Mouse (Mus musculus) E14TG2a.4 (cell line): Measurements from ENCODE around the gene Csmd2.

ENCODE experiments used
- H3K27me3 ChIP-seq: 2 replicates; pipeline ENCODE4 v1.6.1; 2014; ENCODE audit warnings: low read length, control low read depth; ENCODE audit not compliant: insufficient read depth
- H3K36me3 ChIP-seq: 2 replicates; pipeline ENCODE4 v1.6.1; 2014; ENCODE audit warnings: low read length, control low read depth; ENCODE audit not compliant: insufficient read depth
- H3K4me1 ChIP-seq: replicated peaks from 2 replicates; pipeline ENCODE4 v1.6.1; 2014; ENCODE audit warnings: low read depth, low read length, control low read depth
- H3K4me3 ChIP-seq: replicated peaks from 2 replicates; pipeline ENCODE4 v1.5.1; 2014; ENCODE audit warnings: mild to moderate bottlenecking, low read length
- H3K9me3 ChIP-seq: 2 replicates; pipeline ENCODE4 v1.6.1; 2014; ENCODE audit warnings: low read length, control low read depth
- CTCF ChIP-seq: conservative IDR thresholded peaks from 2 replicates; pipeline ENCODE4 v1.5.1; 2014; ENCODE audit warnings: low read length
- NANOG ChIP-seq: IDR thresholded peaks from 2 replicates; pipeline ENCODE4 v1.6.1; 2014; ENCODE audit warnings: borderline replicate concordance, low read length, mixed read lengths
- POU5F1 ChIP-seq: IDR thresholded peaks from 2 replicates; pipeline ENCODE4 v1.6.1; 2014; ENCODE audit warnings: low read length, borderline replicate concordance

The Csmd2 gene

DNA sequence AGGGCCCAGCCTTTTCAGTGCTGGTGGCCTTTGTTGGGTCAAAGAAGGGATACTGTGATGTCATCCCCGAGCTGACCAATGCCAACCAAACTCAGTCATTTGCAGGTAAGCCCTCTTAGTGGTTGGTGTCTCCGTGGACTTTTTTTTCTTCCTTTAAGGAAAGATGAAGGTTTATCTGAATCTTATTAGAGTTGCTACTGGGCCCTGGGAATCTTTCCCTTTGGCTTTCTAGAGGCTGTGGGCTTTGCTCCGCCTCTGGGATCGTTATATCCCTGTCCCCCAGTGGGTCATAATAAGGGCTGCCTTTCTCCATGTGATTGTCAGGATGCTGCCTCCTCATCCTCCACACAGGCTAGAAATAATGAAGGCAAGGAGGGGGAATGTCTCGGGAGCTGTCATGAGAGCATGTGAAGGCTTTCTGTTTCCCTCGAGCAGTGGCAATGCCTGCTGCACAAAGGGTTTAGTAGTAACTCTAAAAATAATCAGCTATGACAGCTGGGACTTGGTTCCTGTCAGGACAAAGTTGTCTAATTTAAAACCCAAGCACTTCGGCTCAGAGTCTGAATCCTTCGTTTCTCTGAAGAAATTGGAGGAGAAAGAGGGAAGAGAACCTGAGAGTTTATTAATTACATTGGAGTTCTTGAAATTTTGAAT is 273.4 kb downstream of the Csmd2 start, which contains the start of gene Hmgb4:
Gene Hmgb4 (minus strand): TSS at position 51 of the 654 bp plus-strand sequence.
- Histone ChIP-seq H3K27me3 (peaks cover 3% of the 10 kb centered on the region; the same call in 1 of the 2 replicates), H3K4me1 (no peaks in the 10 kb centered on the region), H3K9me3 (no peaks in the 10 kb centered on the region), H3K36me3 (no peaks in the 10 kb centered on the region), H3K4me3 (no peak within 1 kb of the TSS)
- TF ChIP-seq NANOG, result no peak
- no peak for TF ChIP-seq CTCF
- TF ChIP-seq POU5F1, result no peak

DNA sequence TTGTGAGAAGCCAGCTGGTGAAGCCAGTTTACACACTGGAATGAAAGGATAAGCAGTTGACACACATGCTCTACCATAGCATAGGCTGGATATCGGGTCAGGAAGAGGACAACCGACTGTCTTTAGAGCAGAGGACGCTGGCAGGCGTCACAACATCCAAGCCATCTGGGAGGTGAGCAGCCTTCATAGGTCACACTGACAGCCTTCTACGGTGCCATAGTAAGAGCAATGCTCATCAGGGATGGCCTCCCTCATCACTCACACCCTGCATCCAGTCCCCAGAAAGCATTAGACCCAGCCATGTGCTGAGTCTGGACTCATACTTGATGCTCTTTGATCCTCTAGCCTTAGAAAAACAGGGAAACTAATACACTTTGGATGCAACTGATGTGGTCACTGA is 276.8 kb downstream of the Csmd2 start:
- TF ChIP-seq NANOG, result no peak
- TF ChIP-seq POU5F1, result no peak
- TF ChIP-seq CTCF, result no peak
- H3K9me3 ChIP-seq, result peaks cover 5% of the 10 kb centered on the region

DNA sequence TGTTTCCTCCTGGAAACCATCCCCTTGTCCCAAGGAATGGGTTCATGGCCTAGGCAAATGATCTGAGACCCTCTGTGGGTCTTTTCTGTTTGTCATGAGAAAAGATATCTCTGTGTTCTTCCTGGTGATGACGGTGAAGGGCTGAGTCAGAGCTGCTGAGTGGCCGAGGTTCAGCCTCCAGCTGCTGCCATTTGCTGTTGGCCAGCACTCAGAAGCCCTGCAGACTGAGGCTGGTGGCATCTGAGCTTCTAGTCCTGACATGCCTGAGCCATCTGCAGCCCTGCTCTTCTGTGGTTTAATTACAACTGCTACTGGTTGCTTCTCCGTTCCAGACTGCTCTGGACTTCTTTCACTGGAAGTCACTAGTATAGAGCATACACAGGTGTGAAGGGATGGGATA is 277.7 kb downstream of the Csmd2 start:
- peaks cover under 1% of the 10 kb centered on the region; the same call in 1 of the 2 replicates for H3K27me3 ChIP-seq
- no peaks in the 10 kb centered on the region for H3K4me1 ChIP-seq
- peaks cover 5% of the 10 kb centered on the region for H3K9me3 ChIP-seq
- H3K36me3 ChIP-seq, result no peaks in the 10 kb centered on the region
- no peak for TF ChIP-seq NANOG
- no peak for TF ChIP-seq POU5F1
- no peak for TF ChIP-seq CTCF
- H3K4me3 ChIP-seq, result no peak overlapping the region

More for the DNA sequence above, 276.8 kb downstream of the Csmd2 start:
- no peaks in the 10 kb centered on the region for H3K36me3 ChIP-seq
- no peak overlapping the region for H3K4me3 ChIP-seq
- no peaks in the 10 kb centered on the region for H3K4me1 ChIP-seq
- H3K27me3 ChIP-seq, result peaks cover 3% of the 10 kb centered on the region; the same call in 1 of the 2 replicates

DNA sequence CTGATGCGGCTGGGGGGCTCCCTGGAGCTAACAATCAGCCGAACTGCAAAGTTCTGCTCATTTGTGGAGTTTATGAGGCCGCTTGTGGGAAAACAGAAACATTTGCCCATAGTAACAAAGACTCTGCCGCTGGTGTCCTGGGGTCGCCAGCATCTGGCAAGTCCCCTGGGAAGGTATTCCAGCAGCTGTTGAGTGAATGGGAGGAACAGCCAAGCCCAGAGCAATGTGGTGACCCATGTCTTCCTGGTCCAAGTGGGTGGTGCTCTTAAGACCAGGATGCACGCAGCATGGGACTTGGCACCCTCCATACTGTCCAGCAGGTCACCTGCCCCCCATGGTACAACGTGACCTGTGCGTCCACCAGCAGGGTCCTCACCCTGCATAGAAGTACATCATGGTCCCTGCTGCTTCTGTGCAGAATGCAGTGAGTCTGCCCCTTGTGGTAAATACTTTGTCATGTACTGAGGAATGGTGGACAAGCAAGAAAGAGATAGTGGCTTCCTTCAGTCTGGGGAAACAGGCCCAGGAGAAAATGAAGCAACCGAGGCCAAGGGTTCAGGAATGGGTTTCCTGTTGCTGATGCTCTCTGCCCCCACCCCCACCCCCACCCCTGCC is 281.7 kb downstream of the Csmd2 start:
- Histone ChIP-seq H3K9me3 (peaks cover 5% of the 10 kb centered on the region), H3K4me3 (no peak overlapping the region), H3K4me1 (peaks cover 15% of the 10 kb centered on the region; the same call in 1 of the 2 replicates), H3K27me3 (peaks cover 2% of the 10 kb centered on the region; the same call in 1 of the 2 replicates), H3K36me3 (no peaks in the 10 kb centered on the region)
- TF ChIP-seq NANOG (no peak), CTCF (no peak), POU5F1 (no peak)

DNA sequence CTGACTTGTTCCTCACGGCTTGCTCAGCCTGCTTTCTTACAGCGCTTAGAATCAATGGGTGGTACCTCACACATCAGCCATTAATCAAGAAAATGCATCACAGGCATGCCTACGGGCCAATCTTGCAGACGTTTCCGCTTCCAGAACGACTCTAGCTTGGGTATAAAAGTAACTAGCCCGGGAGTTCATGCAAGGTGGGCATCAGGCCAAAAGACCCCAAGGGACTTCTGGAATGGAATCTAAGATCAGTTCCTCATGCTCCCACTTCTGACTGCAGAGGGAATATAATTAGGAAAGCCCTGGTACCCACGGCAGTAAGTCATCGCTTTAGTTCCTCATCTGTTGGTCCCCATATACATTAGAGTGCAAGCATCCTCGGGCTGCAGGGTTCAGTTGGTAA is 282.5 kb downstream of the Csmd2 start:
- TF ChIP-seq CTCF, result no peak
- no peak for TF ChIP-seq NANOG
- no peak for TF ChIP-seq POU5F1
- H3K4me1 ChIP-seq, result peaks cover 21% of the 10 kb centered on the region
- peaks cover 5% of the 10 kb centered on the region for H3K9me3 ChIP-seq
- peaks cover 2% of the 10 kb centered on the region for H3K27me3 ChIP-seq
- H3K36me3 ChIP-seq, result no peaks in the 10 kb centered on the region
- H3K4me3 ChIP-seq, result no peak overlapping the region

DNA sequence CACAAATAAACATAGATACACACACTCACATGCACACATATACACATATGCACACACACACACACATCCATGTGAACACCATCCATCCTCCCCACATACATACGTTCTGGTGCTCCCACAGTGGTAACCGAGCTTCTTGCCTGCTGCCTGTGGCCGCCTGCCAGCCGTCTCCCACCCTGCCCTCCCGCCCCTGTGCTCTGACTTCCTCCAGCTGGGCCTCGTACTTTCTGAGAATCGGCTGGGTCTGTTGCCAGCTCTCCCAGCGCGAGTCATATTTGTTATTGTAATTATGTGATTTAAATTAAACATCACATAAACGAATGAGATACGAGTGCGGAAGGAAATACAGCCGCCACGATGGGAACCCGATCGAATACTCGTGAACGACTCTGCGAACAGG is 283.3 kb downstream of the Csmd2 start:
- Histone ChIP-seq H3K4me3 (no peak overlapping the region), H3K4me1 (peaks cover 29% of the 10 kb centered on the region), H3K9me3 (peaks cover 5% of the 10 kb centered on the region), H3K27me3 (peaks cover 5% of the 10 kb centered on the region), H3K36me3 (no peaks in the 10 kb centered on the region)
- TF ChIP-seq CTCF, result no peak
- TF ChIP-seq POU5F1, result no peak
- no peak for TF ChIP-seq NANOG

DNA sequence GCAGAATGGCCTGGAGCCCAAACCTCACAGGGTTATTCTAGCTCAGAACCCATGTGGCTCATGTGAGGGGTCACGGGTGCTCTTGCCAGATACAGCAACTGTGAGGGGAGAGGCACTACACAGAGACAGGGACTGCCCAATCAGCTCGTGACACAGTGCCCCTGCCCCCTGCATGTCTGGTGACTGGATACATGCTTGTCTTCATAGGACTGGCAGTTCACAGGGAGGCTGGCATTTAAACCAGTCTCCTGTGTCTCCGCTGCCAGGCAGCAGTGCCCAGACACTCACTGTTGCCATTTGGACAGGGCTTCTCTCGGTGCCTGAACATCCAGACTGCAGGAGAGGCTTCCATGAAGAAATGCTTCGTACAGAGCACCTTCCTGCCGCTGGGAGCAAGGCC is 284.8 kb downstream of the Csmd2 start:
- TF ChIP-seq CTCF, result no peak
- TF ChIP-seq POU5F1, result no peak
- TF ChIP-seq NANOG, result no peak
- peaks cover 4% of the 10 kb centered on the region for H3K9me3 ChIP-seq
- no peak overlapping the region for H3K4me3 ChIP-seq
- H3K27me3 ChIP-seq, result peaks cover 16% of the 10 kb centered on the region
- peaks cover 29% of the 10 kb centered on the region for H3K4me1 ChIP-seq
- H3K36me3 ChIP-seq, result no peaks in the 10 kb centered on the region

DNA sequence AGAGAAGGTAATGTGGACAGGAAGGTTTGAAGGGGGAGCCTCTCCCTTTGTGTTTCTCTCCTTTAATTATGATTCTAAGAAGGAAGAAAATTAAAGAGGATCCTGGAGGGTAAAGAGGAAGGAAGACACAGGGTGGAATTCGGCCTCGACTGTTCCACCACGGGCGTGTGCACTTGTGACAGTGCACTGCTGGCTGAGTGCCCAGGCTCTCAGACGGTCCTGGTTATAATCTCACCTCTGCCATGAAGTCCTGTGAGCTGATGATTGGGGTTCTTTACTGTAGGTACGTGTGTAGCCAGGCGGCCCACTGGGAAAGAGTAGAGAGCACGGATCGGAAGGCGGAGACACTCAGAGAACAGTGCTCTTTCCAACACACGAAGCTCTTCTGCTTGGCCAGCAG is 285.5 kb downstream of the Csmd2 start:
- H3K9me3 ChIP-seq, result no peaks in the 10 kb centered on the region

DNA sequence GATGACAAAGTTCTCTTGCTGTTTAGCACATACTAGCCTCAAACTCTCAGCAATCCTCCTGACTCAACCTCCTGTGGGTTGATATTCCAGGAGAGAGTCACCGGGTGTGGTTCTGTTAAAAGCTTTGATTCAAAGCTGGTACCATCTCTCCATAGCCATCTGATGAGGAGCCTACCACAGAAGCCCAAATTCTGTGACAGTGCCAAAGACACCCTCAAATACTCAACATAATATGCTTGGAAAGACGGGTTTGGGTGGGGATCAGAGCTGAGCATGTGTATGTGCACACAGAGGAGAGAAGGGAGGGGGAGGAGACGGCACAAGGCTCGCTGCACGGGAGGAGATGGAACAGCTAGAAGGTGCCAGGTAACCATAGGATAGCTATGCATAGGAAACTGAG is 287.5 kb downstream of the Csmd2 start:
- no peak for TF ChIP-seq POU5F1
- no peak for TF ChIP-seq NANOG
- TF ChIP-seq CTCF, result no peak
- H3K9me3 ChIP-seq, result no peaks in the 10 kb centered on the region
- H3K36me3 ChIP-seq, result no peaks in the 10 kb centered on the region
- no peak overlapping the region for H3K4me3 ChIP-seq
- H3K27me3 ChIP-seq, result peaks cover 16% of the 10 kb centered on the region
- H3K4me1 ChIP-seq, result peaks cover 29% of the 10 kb centered on the region

More for the DNA sequence above, 285.5 kb downstream of the Csmd2 start:
- TF ChIP-seq CTCF (no peak), POU5F1 (no peak), NANOG (no peak)
- Histone ChIP-seq H3K4me1 (peaks cover 29% of the 10 kb centered on the region), H3K27me3 (peaks cover 16% of the 10 kb centered on the region), H3K36me3 (no peaks in the 10 kb centered on the region), H3K4me3 (no peak overlapping the region)
